Mouse (Mus musculus) thymus, postnatal 10 days (tissue): ENCODE results near the gene Cryba2.

Experiments used
- DNase-seq, 2 experiments: peaks; one replicate each; pipeline ENCODE4 v3.0.0; 2021; ENCODE audit warnings: low spot score in 2 of 2

The Cryba2 gene

DNA sequence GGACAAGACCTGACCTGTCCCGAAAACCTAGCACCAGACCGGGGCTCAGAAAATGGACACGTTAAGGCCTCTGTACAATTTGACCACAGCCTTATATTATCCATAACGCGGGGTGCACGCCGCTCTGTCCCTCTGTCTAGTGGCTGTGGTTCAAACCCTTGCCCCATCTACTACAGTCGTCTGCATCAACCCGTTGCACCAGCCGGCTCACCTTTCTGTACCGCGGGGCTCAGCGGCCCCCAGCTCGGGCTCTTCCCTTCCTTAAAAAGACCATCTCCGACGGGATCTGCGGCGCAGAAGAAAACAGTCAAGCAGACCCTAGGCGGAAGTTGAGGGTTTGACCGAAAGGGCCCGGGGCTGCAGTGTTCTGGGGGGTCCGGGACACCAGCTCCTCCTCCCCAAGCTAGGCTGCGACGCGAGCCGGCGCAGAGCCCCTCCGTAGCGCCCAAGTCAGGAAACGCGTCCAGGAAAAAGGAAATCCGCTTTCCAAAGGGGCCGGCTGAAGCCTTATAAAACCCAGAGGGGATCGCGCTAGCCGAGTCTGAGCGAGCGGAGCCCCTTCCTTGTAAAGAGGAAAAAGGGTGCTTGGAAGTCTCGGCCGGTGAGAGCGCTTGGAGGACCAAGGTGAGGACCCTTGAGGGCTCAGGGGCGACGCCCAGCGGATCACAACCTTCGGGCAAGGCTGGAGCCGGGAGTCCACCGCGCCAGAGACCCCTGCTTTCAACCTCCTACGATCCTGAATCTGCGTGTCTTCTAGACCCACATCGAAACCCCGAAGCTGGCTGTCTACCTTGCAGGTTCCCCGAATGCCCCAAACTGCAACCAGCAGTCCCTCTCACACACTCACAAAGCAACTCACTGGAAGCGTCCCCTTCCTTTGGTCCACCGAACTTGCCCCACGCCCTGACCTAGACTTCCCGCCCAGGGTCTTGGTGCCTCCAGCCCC, 8.5 kb downstream of the Cryba2 start:
- no peak for DNase-seq

DNA sequence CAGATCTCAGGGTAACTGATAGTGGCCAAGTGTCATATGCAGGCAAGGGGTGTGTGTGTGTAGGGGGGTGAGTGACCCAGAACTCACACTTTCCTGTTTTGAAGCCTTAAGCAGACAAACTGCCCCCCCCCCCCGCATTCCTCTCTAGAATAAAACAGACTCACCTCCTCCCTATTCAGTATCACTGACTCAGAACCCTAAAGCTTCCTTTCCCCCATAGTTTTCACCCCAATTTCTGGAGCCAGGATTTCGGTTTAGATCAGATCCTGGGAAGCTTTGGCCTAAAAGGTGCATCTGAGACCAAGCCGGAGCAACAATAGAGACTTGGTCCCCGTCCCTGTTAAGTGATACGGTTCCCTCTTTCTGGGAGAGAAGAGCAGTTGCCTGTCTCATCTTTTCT, 9.5 kb downstream of the Cryba2 start:
- no peak for DNase-seq

DNA sequence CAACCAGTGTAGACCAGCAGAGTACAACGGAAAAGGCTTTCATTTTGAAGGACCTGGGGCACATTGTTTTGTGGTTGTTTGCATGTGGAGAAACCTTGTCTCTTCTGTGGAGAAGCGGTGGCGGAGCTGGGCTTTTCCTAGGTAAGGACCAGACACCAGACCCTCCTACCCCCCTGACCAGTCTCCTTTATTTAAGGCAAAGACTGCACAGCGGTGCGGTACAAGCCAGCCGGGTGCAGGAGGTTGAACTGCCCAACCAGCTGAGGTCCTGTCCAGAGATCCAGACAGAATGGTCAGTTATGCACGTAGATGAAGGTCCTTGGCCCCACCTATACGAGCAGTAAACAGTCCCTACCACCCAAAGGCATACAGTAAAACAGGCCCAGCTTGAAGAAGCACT, 10.1 kb downstream of the Cryba2 start:
- no peak for DNase-seq

- no peak for DNase-seq
These were observed 10.7 kb downstream of the Cryba2 start for GRCm38 (mm10) chr1:74882055-74882734.

- peak in 1 of 2 experiments; percentile 36 for DNase-seq
These were observed 12.1 kb downstream of the Cryba2 start for GRCm38 (mm10) chr1:74880785-74881360.

GRCm38 (mm10) chr1:74877199-74877598, 15.7 kb downstream of the Cryba2 start:
- no peak for DNase-seq

DNA sequence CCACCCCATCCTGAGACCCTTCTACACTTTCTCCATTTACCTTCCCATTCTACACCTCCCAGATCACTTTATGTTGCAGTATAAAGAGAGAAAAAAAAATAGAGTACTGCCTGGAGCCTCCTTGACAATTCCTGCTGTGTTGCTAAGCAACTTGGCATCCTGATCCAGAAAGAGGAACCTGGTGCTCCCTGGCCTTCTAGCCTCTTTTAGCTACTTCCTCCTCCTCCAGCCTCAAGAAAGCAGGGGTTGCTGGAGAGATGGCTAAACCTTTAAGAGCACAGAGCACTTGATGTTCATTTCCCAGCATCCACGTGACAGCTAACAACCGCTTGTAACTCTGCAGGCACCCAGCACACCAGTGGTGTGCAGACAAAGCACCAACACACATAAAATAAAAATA, 20.7 kb downstream of the Cryba2 start:
- DNase-seq, result no peak

DNA sequence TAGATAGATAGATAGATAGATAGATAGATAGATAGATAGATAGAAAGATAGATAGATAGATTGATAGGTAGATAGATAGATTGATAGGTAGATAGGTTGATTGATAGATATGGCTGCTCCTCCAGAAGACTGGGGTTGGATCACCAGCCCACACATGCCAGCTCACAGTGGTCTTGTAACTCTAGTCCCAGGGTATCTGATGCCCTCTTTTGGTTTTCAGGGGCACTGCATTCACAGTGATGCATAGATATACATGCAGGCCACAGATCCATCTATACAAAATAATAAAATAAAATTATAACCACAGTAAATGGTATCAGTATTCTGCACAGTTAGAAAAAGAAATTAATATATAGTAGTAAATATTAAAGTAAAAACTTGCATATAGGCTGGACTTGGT, 31.2 kb downstream of the Cryba2 start:
- DNase-seq, result no peak

GRCm38 (mm10) chr1:74859223-74859984, 33.5 kb downstream of the Cryba2 start:
- no peak for DNase-seq

DNA sequence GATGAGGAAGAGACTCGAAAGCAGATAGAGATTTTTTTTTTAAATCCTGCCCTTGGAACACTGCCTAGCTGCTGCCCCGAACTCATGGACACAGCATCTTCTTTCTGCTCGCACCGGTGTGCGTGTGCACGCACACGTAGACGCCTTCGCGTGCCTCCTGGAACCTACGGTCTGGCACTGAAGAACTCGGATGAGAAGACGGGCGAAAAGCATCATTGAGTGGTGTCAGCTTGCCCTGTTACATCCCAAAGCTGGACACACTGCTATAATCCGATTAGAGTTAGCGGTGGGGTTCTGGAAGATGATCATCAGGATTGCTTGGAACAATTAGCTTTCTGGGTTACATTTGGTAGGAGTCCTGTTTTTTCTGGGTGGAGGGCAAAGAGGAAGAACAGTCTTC, 34.1 kb downstream of the Cryba2 start:
- no peak for DNase-seq

DNA sequence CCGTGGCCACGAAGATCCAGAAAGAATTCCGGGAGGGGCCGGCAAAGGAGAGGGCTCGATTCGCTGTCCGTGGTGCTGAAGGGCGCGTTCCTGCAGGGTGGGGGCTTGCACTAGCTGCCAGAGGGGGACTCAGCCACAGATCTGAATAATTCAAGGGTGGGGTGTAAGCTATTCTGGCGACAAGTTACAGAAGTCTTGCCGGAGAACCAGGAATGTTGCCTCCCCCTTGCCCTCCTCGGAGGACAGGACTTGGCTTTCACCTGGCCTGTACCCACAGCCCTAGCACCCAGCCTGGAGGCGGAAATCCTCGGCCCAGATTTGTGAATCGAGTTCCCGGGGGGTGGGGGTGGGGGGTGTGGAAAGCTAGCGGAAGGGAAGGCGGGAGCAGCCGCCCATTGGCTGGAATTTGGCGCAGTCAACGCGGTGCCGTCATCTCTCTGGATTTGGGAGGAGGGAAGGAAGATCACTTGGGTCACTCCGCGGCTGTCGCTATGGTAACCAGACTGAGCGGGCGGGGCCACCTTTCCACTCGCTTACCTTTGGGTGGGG, 34.7 kb downstream of the Cryba2 start:
- peak in 1 of 2 experiments; percentile 38 for DNase-seq

DNA sequence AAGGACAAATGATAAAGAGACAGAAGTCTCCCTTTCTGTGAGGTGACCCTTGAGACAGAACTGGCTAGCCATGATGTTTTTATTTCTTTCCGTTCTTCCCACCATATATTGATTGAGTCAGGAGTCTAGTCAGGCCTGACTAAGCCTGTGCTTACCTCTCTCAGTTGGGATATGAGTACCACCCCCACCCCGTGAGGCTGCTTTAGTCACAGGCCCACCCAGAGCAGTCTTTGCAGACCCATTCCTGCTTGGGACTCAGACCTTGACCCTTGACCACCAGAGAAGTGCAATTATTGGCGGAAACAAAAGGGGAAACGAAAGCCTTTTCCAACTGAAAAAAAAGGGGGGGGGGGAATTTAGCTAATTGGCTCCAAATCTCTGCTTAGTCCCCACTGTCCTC, 35.3 kb downstream of the Cryba2 start:
- no peak for DNase-seq

- DNase-seq, result no peak
These were observed 35.7 kb downstream of the Cryba2 start for GRCm38 (mm10) chr1:74857201-74857600.

DNA sequence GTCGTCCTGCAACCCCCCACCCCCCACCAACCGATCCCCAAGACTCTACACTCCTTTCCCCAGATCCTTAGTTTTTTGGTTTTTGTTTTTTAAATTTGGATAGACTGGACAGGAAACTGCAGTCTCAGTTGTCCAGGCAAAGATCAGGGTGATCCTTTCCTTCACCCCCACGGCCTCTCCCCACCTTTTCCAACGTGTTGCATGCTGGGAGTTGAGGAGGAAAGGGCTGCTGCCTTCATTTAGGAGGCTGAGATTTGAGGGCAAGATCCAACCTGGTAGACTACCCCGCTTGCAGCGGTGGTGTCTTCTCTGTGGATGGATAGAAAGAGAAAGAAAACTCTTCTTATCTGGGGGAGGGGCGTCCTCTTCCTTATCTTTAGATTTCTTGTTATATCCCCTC, 36.2 kb downstream of the Cryba2 start:
- no peak for DNase-seq

GRCm38 (mm10) chr1:74856439-74856720, 36.6 kb downstream of the Cryba2 start:
- DNase-seq, result no peak

GRCm38 (mm10) chr1:74855651-74856438, 37.1 kb downstream of the Cryba2 start:
- DNase-seq, result no peak

- DNase-seq, result no peak
These were observed 37.8 kb downstream of the Cryba2 start for GRCm38 (mm10) chr1:74855156-74855555.

DNA sequence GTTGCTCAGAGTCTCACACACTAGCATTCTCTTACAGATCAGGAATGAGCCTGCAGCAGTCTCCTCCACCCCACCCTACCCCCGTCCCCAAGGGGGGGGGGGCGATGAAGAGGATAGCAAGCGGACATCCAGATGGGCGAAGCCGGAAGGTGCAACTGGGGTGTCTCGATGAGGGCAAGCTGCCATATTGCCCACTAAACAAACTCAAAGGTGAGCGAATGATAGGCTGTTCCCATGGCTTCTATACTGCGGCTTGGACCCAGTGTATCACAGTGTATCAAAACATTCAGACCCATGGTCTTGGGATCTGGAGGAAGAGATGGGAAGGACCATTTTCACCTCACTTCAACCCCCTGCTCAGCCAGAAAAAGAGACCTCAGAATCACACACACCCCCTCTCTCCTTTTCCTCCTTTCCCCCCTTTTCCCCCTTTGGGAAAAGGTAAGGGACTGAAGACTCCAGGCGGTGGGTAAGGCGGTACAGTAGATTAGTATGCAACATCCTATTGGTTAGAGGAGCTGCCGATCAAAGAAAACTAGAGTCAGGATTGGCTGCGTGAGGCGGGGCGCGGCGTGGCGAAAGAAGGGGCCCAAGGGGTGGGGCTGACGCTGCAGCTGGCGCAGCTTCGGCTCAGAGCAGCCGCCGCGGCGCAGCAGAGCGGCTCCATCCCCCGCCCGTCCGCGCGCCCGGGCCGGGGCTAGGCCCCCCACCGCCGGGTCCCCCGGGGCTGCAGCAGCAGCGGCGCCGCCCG, 38.5 kb downstream of the Cryba2 start, which contains the start of gene Cdk5r2:
Gene Cdk5r2, plus strand, starts transcription at position 629 of the 751 bp plus-strand sequence.
- DNase-seq, result peak; percentile 64 to 78

DNA sequence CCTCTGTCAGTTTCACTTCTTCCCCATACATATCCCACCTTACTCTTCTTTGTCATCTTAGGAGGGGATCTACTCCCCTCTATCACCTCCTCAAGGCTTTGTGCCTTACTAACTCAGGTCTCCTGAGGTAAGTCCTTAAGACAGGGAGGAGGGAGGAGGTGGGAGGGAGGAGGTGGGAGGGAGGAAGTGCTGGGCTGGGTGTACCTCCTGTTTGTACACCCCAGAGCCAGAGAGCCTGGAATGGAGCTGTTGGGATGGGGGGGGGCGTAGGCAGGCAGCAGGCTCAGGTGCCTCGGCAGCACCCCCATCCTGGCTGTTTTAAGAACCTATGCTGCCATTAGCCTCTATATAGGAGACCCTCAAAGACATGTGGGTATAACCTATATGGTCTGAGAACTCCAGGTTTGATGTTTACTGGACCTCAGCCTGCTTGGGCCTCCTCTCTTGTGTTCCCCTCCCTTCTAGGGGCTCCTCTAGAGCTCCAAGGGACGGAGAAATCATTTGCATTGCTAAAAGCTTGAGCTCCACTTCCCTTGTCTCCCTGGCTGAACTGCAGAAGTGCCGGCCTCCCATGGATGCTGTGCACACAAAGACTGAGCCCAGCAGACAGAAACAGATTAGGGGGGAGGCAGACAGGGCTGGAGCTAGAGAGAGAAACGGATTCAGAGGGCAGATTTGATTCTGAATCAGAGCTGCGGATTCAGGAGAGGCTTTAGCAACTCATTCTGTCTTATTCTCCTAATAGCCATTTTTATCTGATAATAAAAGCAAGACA, 41.8 kb downstream of the Cryba2 start:
- no peak for DNase-seq
